Mouse (Mus musculus): ENCODE data around the gene Dnah14. TPM values are rescaled to one million over a fixed set of nuclear protein-coding genes. Genes with fewer than 3 reads are reported as not detected.

The Dnah14 gene
- total RNA-seq, 4 experiments from 2014 or later = 1.3 to 1.7 (median 1.3) TPM

DNA sequence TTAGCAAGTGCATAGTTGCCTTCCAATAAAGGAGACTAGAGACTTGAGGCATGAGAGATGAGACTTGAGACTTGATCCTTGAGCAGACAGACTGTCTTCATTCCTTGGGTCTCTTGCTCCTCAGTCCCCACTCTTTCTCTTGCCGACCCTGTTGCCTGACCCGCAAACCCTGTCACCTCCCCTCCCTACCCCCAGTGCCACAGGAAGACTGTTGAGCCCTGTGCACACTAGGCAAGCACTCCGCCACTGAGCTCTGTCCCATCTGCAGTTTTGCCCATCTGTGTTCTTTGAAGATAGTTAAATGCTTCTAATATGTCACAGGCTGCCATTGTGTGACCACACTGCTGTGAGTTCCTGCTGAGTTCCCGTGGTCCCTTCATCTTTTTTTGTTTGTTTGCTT is 23.0 kb downstream of the Dnah14 start:
- DNase-seq (ENCODE audit: low spot score in 2 of 2) = no peak

GRCm38 (mm10) chr1:181611118-181611517 is 34.8 kb downstream of the Dnah14 start:
- no peak for DNase-seq (ENCODE audit: low spot score in 2 of 2)

GRCm38 (mm10) chr1:181615866-181616491 is 39.6 kb downstream of the Dnah14 start:
- DNase-seq (ENCODE audit: low spot score in 2 of 2) = peak; percentile 38 to 39

DNA sequence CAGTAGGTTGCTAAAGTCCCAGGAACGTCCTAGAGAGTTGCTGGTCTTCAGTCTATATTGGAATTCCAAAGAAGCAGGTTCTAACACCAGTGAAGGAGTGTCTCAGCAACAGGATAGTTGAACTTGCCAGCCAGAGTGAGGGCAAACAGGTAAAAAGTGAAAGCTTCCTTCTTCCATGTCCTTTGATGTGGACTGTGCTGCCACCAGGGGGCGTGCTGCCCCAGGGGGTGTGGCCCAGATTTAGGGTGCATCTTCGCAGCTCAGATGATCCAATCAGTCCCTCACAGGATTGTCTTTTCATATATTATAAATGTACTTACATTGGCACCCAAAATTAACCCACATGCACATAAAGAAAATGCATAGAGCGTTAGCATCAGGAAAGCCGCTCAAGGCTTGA is 41.0 kb downstream of the Dnah14 start:
- DNase-seq (ENCODE audit: low spot score in 2 of 2) = no peak

DNA sequence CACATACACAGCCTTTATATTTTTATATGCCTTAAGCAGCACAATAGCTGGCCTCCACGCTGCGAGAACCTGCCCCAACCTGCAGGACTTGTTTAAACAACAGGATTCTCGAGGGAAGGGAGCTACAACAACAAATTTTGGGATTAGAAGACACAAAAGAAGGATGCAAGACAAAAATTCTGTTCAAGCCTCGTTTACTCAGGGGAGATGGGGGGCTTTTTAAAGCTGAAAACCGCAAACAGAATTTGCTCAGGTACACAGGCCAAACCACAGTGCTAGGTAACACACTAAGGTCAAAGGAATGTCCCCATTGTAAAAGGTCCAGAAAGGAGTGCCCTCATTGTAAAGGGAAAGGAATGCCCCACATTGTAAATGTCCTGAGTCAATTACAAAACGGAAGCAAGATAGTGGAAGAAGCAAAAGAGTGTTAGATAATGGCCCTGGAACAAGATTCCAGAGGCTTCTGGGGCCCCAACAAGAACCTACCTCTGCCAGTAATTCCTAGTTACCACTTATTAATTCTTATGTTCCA is 46.9 kb downstream of the Dnah14 start:
- no peak for DNase-seq (ENCODE audit: low spot score in 2 of 2)

GRCm38 (mm10) chr1:181624876-181625275 is 48.5 kb downstream of the Dnah14 start:
- peak in 1 of 2 experiments; percentile 71 for DNase-seq (ENCODE audit: low spot score in 2 of 2)

GRCm38 (mm10) chr1:181628276-181628675 is 51.9 kb downstream of the Dnah14 start:
- DNase-seq (ENCODE audit: low spot score in 2 of 2) = no peak

DNA sequence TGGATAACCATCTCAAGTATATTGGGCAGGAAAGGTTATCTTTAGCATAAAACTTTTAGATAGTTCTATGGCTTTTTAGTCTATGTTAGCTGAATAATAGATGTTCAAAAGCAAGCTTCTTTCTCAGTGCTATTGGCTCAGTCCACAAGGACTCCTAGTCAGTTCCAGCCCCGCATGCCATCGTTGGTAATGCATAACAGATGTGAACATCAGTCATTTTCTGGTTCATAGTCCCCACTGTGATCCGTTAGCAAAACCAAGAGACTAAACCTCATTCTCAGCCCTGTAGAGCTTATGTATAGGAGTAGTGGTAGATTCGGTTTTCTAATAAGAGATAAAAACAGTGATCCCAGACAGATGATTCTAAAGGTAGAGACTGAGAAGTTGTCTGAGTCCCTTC is 55.0 kb downstream of the Dnah14 start:
- DNase-seq (ENCODE audit: low spot score in 2 of 2) = no peak

GRCm38 (mm10) chr1:181637997-181638713 is 61.8 kb downstream of the Dnah14 start:
- no peak for DNase-seq (ENCODE audit: low spot score in 2 of 2)

DNA sequence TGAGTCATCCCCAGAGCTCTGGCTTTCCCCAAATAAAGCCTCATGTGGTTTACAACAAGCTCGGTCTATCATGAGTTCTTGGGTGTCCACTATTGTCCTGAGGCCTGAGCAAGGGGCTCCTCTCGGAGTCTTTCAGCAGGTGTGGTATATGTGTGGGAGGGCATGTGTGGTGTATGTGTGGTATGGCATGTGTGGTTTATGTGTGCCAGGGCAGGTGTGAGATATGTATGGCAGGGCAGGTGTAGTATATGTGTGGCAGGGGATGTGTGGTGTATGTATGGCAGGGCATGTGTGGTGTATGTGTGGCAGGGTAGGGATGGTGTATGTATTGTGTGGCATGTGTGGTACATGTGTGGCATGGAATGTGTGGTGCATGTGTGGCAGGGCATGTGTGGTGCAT is 64.0 kb downstream of the Dnah14 start:
- DNase-seq (ENCODE audit: low spot score in 2 of 2) = no peak

GRCm38 (mm10) chr1:181647467-181647866 is 71.1 kb downstream of the Dnah14 start:
- DNase-seq (ENCODE audit: low spot score in 2 of 2) = no peak

DNA sequence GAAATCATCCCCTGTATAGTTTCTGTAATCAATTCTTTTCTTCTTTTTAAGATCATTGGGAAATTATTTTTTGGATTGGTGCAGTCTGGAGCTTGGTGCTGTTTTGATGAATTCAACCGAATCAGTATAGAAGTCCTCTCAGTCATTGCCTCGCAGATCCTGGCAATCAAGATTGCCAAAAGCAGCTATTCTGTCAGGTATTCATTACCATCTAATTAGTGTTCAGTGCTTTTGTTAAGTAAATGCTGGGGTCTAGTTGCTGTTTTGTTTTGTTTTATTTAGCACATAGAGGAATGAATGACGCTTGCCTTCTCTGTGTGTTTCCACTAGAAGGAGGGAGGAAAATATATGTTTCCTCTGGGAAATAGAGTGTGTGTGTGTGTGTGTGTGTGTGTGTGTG is 77.1 kb downstream of the Dnah14 start:
- no peak for DNase-seq (ENCODE audit: low spot score in 2 of 2)

- DNase-seq (ENCODE audit: low spot score in 2 of 2) = no peak
These were observed 80.1 kb downstream of the Dnah14 start for GRCm38 (mm10) chr1:181656421-181656820.

DNA sequence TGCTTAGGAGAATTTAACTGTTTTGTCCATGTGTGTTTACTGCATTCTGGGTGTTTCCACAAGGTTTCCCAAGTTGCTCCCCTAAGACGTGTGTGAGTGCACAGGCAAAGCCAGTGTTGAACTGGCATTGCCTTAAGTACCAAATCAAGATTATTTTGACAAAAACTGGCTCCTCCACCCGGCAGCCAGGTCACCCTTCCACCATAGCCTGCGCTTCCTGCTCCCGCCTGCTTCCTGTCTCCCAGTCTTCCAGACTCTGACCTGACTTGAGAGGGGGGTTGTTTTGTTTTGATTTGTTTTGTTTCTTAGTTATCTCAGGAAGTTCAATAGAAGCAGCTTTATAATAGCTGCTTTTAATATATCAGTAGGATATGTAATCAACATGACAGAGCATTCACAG is 90.4 kb downstream of the Dnah14 start:
- no peak for DNase-seq (ENCODE audit: low spot score in 2 of 2)

- DNase-seq (ENCODE audit: low spot score in 2 of 2) = no peak
These were observed 118.6 kb downstream of the Dnah14 start for GRCm38 (mm10) chr1:181694729-181695498.

- no peak for DNase-seq (ENCODE audit: low spot score in 2 of 2)
These were observed 152.3 kb downstream of the Dnah14 start for GRCm38 (mm10) chr1:181728707-181729106.

DNA sequence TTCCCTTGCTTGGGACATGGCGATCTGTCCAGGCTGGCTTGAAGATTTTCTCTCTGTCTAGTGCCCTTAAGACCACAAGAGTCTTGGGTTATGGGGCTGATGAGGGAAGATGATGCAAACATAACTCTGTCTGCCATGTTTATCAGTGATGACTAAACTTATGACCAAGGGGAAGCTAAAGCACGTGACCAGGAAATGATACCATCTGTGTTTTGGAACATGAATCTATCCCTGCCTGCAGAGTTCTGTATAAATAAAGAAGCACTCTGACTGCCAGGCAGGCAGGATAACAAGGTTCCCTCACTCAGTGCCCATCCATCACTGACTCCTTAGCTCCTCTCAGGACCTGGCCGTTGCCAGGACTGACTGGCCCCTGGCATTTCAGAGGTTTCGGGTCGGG is 157.2 kb downstream of the Dnah14 start:
- DNase-seq (ENCODE audit: low spot score in 2 of 2) = no peak

- no peak for DNase-seq (ENCODE audit: low spot score in 2 of 2)
These were observed 163.9 kb downstream of the Dnah14 start for GRCm38 (mm10) chr1:181740259-181740658.

DNA sequence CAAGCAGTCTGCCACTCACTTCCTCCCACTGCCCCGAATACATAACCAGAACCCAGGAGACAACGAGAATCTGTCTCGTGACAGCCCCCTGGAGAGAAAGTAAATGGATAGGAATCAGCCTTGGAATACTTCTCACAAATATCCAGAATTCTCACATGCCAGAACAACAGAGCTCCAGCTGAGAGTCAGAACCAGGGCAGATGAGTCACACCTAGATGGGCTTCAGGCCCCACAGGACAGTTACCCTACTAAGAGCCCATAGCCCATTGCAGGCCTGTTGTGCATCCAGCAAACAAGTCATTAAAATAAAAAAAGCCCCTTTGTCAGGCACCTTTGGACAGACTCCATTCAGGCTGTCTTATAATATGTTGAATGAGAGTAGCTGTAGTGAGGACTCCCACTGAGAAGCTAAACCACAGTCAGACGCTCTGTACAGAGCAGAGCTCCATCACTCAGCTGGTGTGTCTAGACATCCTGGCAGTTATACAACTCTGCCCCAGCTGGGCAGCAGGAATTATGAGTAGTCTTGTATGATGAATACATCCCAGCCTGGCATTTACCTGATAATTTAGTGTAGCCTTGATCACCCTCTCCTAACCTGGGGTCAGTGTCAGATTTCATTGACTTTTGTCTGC is 166.0 kb downstream of the Dnah14 start:
- no peak for DNase-seq (ENCODE audit: low spot score in 2 of 2)

- DNase-seq (ENCODE audit: low spot score in 2 of 2) = no peak
These were observed 193.0 kb downstream of the Dnah14 start for GRCm38 (mm10) chr1:181769392-181769791.

- no peak for DNase-seq (ENCODE audit: low spot score in 2 of 2)
These were observed 195.5 kb downstream of the Dnah14 start for GRCm38 (mm10) chr1:181771871-181772270.

GRCm38 (mm10) chr1:181776541-181776940 is 200.2 kb downstream of the Dnah14 start:
- DNase-seq (ENCODE audit: low spot score in 2 of 2) = no peak

All from left cerebral cortex, adult 8-10 months (tissue).